Mouse (Mus musculus) limb, embryonic 10.5 days (tissue): ENCODE measurements around the gene Olfr68. TPM values are rescaled to one million over a fixed set of nuclear protein-coding genes. Genes with fewer than 3 reads are reported as not detected.
"Not testable (repeated sequence)": the region's sequence is repeated elsewhere in the genome, so short reads cannot be mapped to it uniquely, and the experiment has no call there.

Experiments
- DNase-seq: peaks from one replicate; pipeline ENCODE4 v3.0.0-alpha.2; 2017; ENCODE audit warnings: low spot score
- H3K27ac ChIP-seq: fragments of 300-500 bp; sonication (generic); 2 replicates; pipeline ENCODE4 v1.5.1; 2016; ENCODE audit warnings: mild to moderate bottlenecking
- H3K27me3 ChIP-seq: fragments of 300-500 bp; sonication (generic); 2 replicates; pipeline ENCODE4 v1.6.1; 2016; ENCODE audit warnings: low read depth, mild to moderate bottlenecking; ENCODE audit not compliant: poor library complexity, severe bottlenecking
- H3K36me3 ChIP-seq: fragments of 300-500 bp; sonication (generic); 2 replicates; pipeline ENCODE4 v1.6.1; 2016; ENCODE audit warnings: mild to moderate bottlenecking, moderate library complexity
- H3K4me1 ChIP-seq: fragments of 300-500 bp; sonication (generic); 2 replicates; pipeline ENCODE4 v1.6.1; 2016
- H3K4me3 ChIP-seq: fragments of 300-500 bp; sonication (generic); 2 replicates; pipeline ENCODE4 v1.5.1; 2016; ENCODE audit warnings: mild to moderate bottlenecking, moderate library complexity
- H3K9me3 ChIP-seq: fragments of 300-500 bp; sonication (generic); replicated peaks from 2 replicates; pipeline ENCODE4 v1.6.1; 2016; ENCODE audit warnings: mild to moderate bottlenecking
- WGBS: fragments of 180-500 bp; shearing (Covaris S2); methylation state at CpG from one replicate; pipeline ENCODE4 v1.1.7; 2016; 5-methylcytosine and 5-hydroxymethylcytosine counted together
- polyA plus RNA-seq: library from polyadenylated mRNA; unstranded; fragments of >200 nt; fragmentation: Nextera tagmentation; extraction: Ambion mirVana; gene quantifications from 2 replicates; pipeline ENCODE4 v1.2.1, GENCODE M21; 2016

Olfr68 gene
- polyA plus RNA-seq, 1 experiment from 2014 or later: not detected

- Histone ChIP-seq H3K4me3 (no peak overlapping the region), H3K27me3 (no peaks in the 10 kb centered on the region), H3K27ac (no peak overlapping the region), H3K36me3 (no peaks in the 10 kb centered on the region), H3K9me3 (no peaks in the 10 kb centered on the region), H3K4me1 (no peaks in the 10 kb centered on the region)
- WGBS: 62% methylated on average over 1 of the region's 1 CpGs
- DNase-seq: no peak
These were observed 30.3 kb upstream of the Olfr68 start for GRCm38 (mm10) chr7:103809801-103810155.

- Histone ChIP-seq H3K27me3 (no peaks in the 10 kb centered on the region), H3K4me1 (no peaks in the 10 kb centered on the region), H3K9me3 (no peaks in the 10 kb centered on the region), H3K27ac (no peak overlapping the region), H3K36me3 (no peaks in the 10 kb centered on the region), H3K4me3 (no peak overlapping the region)
- WGBS: 77% methylated on average over 5 of the region's 5 CpGs
- DNase-seq: no peak
These were observed 29.7 kb upstream of the Olfr68 start for GRCm38 (mm10) chr7:103808971-103809800.

GRCm38 (mm10) chr7:103808120-103808519 lies 28.6 kb upstream of the Olfr68 start:
- not testable (repeated sequence) for H3K27ac ChIP-seq, H3K27me3 ChIP-seq, H3K36me3 ChIP-seq, DNase-seq, H3K4me1 ChIP-seq, H3K4me3 ChIP-seq, H3K9me3 ChIP-seq
- 75% methylated on average over 2 of the region's 2 CpGs for WGBS

DNA sequence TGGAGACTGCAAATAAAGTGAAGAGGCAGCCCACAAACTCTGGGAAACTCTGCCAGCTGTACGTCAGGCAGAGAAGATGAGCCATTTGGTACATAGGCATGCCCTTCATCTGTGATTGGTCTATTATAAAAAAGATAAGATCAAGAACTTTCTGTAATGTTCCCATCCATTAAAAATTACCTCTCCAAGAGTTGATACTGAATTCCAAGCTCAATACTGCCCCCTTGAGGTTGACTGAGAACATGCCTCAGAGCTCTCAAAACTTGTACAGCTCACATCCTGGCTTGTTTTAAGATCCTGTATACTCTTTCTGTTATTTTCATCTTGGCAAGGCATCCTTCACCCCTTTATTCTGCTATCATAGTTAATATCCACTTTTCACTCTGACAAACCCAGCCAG lies 27.4 kb upstream of the Olfr68 start:
- H3K4me1 ChIP-seq: no peaks in the 10 kb centered on the region
- no peaks in the 10 kb centered on the region for H3K9me3 ChIP-seq
- H3K27me3 ChIP-seq: no peaks in the 10 kb centered on the region
- no peak overlapping the region for H3K4me3 ChIP-seq
- H3K36me3 ChIP-seq: no peaks in the 10 kb centered on the region
- WGBS: 65% methylated on average over 1 of the region's 1 CpGs
- no peak for DNase-seq
- no peak overlapping the region for H3K27ac ChIP-seq

DNA sequence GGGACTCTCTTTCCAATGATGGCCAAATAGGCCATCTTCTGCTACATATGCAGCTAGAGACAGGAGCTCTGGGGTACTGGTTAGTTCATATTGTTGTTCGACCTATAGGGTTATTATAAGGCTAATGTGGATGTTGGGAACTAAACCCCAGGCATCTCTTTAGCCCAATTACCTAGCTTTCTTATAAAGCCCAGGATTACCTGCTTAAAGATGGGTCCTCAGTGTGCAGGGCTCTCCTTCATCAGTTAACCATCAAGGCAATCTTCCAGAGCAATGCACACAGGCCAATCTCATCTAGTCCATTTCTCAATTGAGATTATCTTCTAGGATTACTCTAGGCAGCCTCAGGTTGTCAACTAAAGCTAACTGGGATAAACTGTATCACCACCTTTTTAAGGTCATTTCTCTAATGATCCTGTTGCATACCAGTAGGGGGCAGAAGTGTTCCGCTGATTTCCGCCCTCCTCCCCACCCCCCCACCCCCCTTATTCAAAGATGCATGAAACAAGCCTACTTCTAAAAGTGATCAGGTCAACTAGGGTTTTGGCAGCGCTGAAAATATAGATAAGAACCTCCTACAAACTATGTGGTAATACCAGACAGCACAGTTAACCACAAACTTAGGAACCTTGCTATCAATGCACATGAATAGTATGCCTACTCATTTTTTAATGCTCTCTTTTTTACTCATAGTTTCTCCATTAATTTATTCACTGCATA lies 13.3 kb upstream of the Olfr68 start:
- DNase-seq: no peak
- Histone ChIP-seq H3K9me3 (no peaks in the 10 kb centered on the region), H3K27ac (no peak overlapping the region), H3K4me1 (no peaks in the 10 kb centered on the region), H3K36me3 (no peaks in the 10 kb centered on the region), H3K27me3 (no peaks in the 10 kb centered on the region), H3K4me3 (no peak overlapping the region)
- 30% methylated on average over 4 of the region's 4 CpGs for WGBS

GRCm38 (mm10) chr7:103791721-103792120 lies 12.2 kb upstream of the Olfr68 start, which contains the start of gene Olfr67:
Olfr67 (minus strand) TSS chr7:103791821.
- Histone ChIP-seq H3K27me3 (no peaks in the 10 kb centered on the region), H3K27ac (no peak within 1 kb of the TSS), H3K36me3 (no peaks in the 10 kb centered on the region), H3K4me1 (no peaks in the 10 kb centered on the region), H3K9me3 (no peaks in the 10 kb centered on the region), H3K4me3 (no peak within 1 kb of the TSS)
- no peak for DNase-seq
- WGBS: 84% methylated on average over 3 of the region's 3 CpGs

GRCm38 (mm10) chr7:103777652-103778051 lies 1.8 kb downstream of the Olfr68 start:
- H3K9me3 ChIP-seq, H3K4me1 ChIP-seq, H3K27me3 ChIP-seq, H3K27ac ChIP-seq, H3K36me3 ChIP-seq, DNase-seq, H3K4me3 ChIP-seq: not testable (repeated sequence)
- 95% methylated on average over 4 of the region's 4 CpGs for WGBS

- Histone ChIP-seq H3K27me3 (no peaks in the 10 kb centered on the region), H3K36me3 (no peaks in the 10 kb centered on the region), H3K27ac (no peak within 1 kb of the TSS), H3K9me3 (no peaks in the 10 kb centered on the region), H3K4me3 (no peak within 1 kb of the TSS), H3K4me1 (no peaks in the 10 kb centered on the region)
- no peak for DNase-seq
- 88% methylated on average over 2 of the region's 2 CpGs for WGBS
These were observed 8.0 kb downstream of the Olfr68 start, which contains the start of gene Olfr69 for GRCm38 (mm10) chr7:103771494-103771893. Olfr69 (minus strand) TSS chr7:103771594.

DNA sequence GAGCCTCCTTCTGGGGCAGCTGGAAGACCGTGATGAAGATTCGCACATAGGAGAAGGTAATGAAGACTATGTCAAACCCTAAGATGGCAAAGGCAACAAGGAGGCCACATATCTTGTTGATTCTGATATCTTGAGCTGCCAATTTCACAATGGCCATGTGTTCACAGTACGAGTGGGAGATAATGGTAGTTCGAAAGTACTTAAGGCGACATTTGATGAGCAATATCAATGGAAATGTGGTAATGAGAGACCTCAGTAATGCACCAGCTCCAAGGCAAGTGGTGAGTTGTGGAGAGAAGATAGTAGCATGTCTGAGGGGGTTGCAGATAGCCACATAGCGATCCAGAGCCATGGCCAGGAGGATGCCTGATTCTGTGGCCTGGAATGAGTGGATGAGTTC lies 11.8 kb downstream of the Olfr68 start:
- WGBS: 92% methylated on average over 6 of the region's 6 CpGs
- not testable (repeated sequence) for H3K27ac ChIP-seq, H3K4me3 ChIP-seq, H3K27me3 ChIP-seq, H3K36me3 ChIP-seq, H3K4me1 ChIP-seq, H3K9me3 ChIP-seq, DNase-seq

GRCm38 (mm10) chr7:103762212-103762611 lies 17.3 kb downstream of the Olfr68 start:
- H3K4me3 ChIP-seq, H3K36me3 ChIP-seq, H3K27ac ChIP-seq, H3K27me3 ChIP-seq, H3K9me3 ChIP-seq, DNase-seq, H3K4me1 ChIP-seq: not testable (repeated sequence)
- WGBS: 92% methylated on average over 6 of the region's 6 CpGs

DNA sequence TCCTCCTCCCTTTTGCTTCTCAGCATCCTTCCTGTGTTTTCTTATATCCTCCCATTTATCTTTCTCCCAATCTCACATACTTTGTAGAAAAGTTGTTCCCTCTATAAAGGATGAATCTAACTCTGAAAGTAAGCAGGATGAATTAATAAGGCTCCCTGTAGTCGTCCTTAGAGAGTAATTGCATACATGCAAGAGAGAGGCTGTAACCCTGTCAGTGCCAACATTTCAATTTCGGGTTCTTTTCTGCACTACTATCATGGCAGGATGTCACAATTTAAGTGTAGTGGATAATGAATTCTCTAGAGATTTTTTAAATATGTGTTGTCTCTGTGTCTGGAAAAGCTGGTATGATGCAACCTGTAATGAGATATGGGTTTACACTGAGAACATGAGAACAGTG lies 22.3 kb downstream of the Olfr68 start, which contains the start of gene Olfr630:
TSS of gene Olfr630 (minus strand) at position 101 of the 400 bp plus-strand sequence.
- H3K36me3 ChIP-seq: no peaks in the 10 kb centered on the region
- no peak for DNase-seq
- H3K9me3 ChIP-seq: no peaks in the 10 kb centered on the region
- 44% methylated on average over 2 of the region's 2 CpGs for WGBS
- H3K4me1 ChIP-seq: no peaks in the 10 kb centered on the region
- no peak within 1 kb of the TSS for H3K4me3 ChIP-seq
- H3K27me3 ChIP-seq: no peaks in the 10 kb centered on the region
- H3K27ac ChIP-seq: no peak within 1 kb of the TSS

- no peak for DNase-seq
- Histone ChIP-seq H3K27ac (no peak within 1 kb of the TSS), H3K9me3 (no peaks in the 10 kb centered on the region), H3K27me3 (no peaks in the 10 kb centered on the region), H3K4me1 (no peaks in the 10 kb centered on the region), H3K4me3 (no peak within 1 kb of the TSS), H3K36me3 (no peaks in the 10 kb centered on the region)
- 86% methylated on average over 2 of the region's 2 CpGs for WGBS
These were observed 34.7 kb downstream of the Olfr68 start, which contains the start of gene Olfr629 for GRCm38 (mm10) chr7:103744843-103745242. Olfr629 (minus strand) TSS chr7:103744943.

DNA sequence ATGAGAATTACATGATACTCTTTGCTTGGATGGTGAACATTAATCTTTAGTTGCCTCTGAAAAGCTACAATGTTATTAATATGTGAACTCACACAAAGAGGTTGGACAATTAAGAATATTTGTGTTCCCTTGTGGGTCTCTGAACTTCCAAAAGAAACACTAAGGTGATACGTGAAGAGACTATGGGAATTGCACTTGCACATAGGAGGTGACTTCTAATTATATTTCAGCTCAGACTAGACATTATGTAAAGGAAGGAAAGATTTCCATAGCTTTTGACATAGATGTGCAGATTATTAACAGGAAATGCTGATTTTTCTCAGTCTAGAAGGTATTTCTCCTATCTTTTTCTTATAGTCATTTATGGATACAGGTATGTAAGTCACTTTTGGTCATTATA lies 49.4 kb downstream of the Olfr68 start, which contains the start of gene Olfr628:
TSS of gene Olfr628 (plus strand) at position 301 of the 400 bp plus-strand sequence.
- no peaks in the 10 kb centered on the region for H3K9me3 ChIP-seq
- H3K27me3 ChIP-seq: no peaks in the 10 kb centered on the region
- H3K36me3 ChIP-seq: no peaks in the 10 kb centered on the region
- no peak within 1 kb of the TSS for H3K4me3 ChIP-seq
- DNase-seq: no peak
- no peaks in the 10 kb centered on the region for H3K4me1 ChIP-seq
- H3K27ac ChIP-seq: no peak within 1 kb of the TSS
- 89% methylated on average over 1 of the region's 1 CpGs for WGBS
